Mouse (Mus musculus) thymus, postnatal 4 days (tissue): ENCODE measurements around the gene Psmd5.
A peak's percentile ranks its signal among the peaks of the same experiment; 100 is the strongest.

Source experiments
- DNase-seq: peaks from one replicate; pipeline ENCODE4 v3.0.0; 2021

The Psmd5 gene

DNA sequence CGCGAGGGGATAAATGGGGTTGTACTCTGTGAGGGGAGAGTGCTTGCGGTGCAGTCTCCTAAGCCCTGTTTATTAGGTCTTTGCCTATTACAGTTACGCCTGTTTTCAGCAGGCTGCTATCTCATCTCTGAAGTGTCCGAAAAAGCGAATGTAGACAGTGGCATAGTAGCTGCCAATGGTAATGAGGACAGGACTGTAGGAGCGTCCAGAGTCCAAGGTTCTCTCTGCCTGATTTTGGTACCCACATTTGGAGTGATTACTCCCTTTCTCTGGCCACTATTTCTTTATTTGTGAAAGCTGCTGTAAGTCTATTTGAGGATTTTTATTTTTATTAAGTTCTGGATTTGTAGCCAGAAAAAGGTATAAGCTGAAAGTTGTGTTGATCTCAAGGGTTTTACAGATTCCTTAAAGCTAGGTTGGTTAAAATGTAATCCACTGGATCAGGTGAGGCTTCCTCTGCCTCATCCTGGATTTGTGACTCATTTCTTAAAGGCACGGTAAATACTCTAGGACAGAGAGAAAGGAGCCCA, at the start of gene Psmd5:
Gene Psmd5 (minus strand): TSS at position 153 of the 530 bp plus-strand sequence.
- DNase-seq: no peak

DNA sequence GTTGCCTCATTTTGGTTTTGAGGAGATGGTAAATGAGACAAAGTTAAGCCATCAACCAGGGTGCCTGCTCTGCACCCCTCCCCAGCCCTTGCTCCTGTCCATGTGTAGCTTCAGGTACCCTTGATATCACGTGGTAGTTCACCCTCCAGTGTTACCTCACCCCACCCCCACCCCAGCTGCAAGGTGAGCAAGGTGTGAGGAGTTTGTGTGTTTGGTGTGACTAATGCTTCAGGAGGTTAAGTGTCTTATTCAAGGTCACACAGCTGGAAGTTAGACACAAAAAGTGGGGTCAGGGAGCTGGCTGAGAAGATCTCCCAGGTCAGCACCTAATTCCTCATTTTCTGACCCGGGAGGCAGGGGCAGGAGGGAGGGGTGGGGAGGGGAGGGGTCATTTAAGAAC, 48.0 kb upstream of the Psmd5 start:
- DNase-seq: no peak

DNA sequence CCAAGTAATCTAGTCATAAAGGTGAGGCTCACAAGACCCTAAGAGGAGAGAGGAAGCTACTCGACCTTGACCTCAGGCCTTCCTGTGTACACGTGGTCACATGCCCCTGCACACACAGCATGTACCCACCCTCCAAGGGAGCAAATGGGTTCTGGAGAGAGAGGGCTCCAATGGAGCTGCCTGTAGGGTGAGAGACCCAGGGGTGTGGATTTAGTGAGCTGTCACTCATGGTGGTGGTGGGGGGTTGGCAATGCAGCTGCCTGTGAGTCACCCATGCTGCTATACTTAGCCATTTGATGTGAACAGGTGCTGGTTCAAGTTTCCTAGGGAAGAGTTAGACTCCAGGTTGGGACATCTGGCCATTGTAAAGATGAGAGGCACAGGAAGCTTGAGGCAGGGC, 45.4 kb upstream of the Psmd5 start:
- DNase-seq: peak; percentile 66

DNA sequence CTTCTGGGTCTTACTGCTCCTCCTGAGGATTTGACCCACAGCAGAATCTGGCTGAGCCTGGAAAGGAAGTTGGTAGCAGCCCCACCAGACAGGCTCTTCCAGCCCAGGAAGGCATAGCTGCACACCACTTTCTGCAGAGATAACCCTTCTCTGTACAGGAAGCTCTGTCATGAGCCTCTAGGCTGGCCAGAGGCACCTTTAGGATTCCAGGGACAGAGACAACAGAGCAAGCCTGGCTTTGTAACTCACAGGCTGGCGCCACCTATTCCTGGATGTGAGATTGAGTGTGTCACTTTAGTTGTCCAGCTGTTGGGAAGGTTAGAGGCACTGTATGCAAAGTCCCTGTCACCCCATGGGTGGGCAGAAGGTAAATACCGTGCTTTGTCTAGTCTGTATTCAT, 40.3 kb upstream of the Psmd5 start:
- DNase-seq: peak; percentile 49

DNA sequence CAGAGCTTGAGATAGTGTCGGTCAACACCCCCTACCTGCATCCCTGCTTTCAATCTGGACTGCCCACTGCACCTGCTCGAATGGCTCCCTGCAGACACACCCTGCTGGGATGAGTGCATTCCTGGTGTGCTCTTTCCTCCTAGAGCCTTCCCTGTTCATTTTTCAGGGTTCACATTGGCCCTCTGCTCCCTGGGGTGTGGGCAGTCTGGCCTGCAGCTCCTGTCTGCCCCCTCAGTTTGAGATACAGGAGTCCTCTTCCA, 40.0 kb upstream of the Psmd5 start:
- no peak for DNase-seq

DNA sequence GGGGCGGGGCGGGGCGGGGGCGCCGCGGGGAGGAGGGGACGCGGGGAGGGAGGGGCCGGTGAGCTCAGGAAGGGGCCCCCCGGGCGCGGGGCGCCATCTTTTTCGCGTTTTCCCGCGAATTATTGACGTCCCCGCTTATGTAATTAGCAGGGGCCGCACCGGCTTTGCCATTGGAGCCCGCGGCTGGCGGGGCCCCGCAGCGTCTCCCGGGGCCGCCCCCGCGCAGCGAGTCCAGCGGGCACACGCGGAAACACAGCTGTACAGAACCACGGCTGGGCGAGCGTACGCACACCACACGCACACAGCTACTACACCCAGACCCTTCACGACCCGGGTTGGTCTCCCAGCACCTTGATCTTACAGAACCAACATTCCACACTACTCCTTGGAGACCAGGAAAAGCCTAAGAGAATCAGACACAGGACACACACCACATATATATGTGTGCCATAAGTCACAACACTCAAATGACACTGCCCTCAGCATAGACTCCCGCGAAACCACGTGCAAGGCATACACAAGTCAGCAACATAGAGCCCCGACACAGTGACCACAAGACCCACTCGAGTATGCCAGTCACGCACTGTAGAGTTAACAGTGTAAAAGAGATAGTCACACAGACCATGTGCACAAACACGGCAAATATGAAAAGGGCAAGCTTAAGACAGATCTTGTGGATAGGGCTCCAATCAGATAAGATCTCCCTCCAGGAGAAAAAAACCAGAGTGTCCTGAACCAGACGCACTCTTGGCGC, 39.5 kb upstream of the Psmd5 start:
- DNase-seq: peak; percentile 74

DNA sequence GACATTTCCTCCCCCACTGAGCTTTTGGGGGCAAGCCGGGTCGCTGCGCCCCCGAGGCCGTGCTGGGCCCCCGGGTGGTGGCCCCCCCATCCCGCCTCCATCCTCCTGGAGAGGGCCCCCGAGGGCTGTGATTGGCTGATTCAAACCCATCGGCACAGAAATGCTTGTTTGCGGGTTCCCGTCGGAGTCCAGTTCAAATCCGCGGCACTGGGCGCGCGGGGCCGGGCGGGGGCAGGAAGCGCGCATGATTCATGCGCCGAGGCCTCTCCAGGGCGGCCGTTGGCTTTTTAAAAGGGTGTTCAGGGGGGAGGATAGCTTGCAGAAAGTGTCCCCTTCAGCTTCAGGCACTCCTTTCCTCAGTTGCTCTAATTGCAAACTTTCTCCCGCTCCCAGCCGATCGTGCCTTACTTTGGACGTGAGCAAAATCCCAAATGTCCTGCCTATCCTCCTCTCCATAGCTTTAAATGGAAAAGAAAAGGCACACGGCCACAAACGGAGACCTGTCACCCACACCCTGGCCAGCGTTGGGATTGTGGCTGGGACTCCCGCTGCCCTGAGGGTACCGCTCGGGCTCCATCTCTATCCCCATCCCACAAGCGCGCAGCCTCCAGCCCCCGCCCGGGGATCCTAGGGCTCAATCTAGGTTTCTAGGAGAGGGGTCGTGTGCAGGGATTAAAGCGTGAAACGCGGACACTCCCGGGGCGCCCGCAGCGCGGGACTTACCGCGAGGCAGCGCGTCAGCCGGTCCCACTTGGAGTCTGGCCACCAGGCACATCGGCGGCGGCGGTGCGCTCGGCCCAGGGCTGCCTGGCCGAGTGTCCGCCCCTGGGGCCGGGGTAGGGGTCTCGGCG, 38.7 kb upstream of the Psmd5 start, which contains the start of gene Phf19:
Gene Phf19 (minus strand): TSS at position 809 of the 851 bp plus-strand sequence.
- peak; percentile 81 for DNase-seq

DNA sequence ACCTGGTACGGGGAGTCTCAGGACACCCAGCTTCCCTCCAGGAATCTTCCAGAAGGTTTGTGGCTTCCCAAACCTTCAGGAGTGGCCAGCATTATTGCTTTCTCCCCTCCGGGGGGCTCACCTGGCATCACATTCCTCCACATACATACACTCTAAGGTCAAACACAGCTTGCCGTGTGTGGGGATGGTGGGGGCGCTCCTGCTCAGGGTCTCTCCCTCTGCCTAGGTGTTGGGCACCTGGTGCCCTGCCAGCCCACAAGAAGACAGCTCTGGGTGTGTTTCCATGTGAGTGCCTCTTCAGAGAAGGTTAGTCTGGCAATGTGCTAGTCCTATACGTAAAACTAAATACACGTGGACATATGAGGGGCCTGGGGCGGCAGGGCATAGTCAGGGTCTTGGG, 37.8 kb upstream of the Psmd5 start:
- peak; percentile 73 for DNase-seq

DNA sequence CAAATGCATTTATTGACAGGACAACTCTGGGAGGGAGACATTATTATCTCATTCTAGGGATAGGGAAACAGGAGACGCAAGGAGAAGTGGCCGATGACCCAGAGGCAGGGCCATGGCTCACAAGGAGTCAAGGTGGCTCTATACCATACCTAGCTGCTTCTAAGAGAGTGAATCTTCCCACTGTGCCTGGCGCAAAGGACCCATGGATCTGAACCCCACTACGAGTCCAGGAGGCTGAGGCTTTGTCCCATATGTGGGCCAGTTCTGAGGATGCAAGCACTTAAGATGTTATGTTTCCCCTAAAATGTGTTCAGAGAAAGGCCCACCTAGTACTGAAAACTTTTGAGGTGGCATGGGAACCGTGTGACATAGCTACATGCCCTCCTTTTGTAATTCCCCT, 37.1 kb upstream of the Psmd5 start:
- no peak for DNase-seq

DNA sequence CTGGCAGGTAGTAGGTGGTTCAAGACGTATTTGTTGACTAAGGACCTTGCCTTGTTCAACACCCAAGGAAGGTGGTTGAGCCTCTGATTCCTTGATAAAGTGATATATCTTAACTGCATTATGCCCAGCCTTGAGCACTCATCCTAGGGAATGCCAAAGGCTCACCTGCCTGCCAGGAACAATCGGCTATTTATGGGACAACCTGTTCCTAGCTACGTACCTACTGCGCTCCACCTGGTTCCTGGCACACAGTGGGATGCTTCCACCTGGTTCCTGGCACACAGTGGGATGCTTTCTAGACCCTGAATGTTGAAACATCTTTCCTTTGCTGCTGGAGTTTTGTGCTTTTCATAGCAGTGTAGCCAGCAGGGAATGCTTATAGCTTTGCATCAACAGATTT, 35.0 kb upstream of the Psmd5 start:
- DNase-seq: no peak

DNA sequence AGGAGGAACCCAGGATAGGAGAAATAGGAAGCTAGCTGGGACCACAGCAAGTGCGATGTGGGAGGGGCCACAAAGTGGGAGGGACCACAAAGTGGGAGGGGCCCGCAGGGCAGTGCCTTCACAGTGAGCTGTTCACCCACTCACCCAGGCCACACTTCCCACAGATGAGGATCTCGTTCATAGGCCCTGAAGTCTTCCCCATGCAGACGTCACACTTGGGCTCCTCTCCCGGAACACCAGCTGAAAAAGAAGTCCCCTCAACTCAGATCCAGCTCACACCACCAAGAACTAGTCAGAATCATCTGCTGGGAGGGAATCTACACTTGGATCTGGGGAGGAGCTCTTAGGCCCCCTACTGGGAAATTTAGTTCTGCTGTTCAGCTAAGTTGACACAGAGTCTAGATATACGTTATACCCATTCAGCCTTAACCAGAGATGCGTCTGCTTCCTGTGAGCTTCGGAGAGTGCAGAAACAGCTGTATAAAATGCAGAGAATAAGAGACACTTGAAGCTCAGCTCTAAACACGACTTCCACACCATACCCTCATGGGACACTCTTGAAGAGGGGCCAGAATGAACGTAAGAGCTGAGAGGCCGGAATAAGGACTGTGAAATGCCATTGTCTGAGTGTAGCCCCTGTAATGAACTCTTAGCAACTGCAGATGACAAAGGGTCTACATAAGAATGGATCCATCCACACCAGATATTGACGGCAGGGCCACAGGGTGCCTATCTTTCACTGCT, 32.3 kb upstream of the Psmd5 start:
- peak; percentile 73 for DNase-seq

DNA sequence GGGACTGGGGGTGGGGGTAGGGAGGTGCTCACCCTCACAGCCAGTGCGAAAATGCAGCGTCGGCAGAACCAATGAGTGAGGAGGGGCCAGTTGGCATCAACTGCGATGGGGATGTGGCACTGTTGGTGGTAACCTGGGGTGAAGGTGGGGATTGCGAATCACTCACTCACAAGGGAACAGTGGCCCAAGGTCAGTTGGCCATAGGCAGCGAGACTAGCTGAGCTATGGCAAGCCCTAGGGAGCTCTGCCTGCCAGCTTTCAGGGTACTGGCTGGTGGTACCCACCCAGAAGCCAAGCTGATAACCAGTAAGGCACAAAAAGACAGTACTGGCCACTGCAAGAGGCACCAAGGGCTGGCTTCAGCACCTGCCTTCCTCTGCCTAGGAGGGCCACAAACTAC, 31.7 kb upstream of the Psmd5 start:
- DNase-seq: peak; percentile 23

DNA sequence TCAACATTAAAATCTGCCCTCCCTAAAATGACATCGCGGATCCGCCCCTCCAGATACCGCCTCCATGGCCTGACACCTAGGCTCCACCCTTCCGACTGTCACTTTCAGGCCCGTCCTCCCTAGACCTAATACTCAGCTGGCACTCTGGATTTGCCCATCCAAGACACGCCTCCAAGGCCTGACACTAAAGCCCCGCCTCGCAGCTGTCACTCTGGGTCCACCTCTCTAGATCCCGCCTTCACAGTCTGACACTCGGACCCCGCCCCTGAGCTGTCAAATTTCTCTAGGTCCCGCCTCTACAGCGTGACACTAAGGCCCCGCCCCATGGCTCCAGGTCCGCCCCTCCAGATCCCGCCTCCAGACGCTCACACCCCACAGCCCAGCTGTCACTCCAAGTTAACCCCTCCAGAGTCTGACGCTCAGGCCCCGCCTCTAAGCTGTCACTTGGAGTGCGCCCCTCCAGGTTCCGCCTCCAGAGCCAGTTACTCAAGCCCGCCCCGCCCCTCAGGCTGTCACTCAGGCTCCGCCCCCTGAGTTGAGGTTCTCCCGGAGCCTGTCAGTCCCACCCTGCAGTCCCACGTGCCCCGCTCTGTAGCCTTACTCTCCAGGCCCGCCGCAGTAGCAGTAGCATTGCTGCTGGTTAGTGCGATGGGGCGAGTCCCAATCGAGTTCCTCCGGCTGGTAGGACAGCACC, 30.2 kb upstream of the Psmd5 start:
- peak; percentile 99 for DNase-seq

DNA sequence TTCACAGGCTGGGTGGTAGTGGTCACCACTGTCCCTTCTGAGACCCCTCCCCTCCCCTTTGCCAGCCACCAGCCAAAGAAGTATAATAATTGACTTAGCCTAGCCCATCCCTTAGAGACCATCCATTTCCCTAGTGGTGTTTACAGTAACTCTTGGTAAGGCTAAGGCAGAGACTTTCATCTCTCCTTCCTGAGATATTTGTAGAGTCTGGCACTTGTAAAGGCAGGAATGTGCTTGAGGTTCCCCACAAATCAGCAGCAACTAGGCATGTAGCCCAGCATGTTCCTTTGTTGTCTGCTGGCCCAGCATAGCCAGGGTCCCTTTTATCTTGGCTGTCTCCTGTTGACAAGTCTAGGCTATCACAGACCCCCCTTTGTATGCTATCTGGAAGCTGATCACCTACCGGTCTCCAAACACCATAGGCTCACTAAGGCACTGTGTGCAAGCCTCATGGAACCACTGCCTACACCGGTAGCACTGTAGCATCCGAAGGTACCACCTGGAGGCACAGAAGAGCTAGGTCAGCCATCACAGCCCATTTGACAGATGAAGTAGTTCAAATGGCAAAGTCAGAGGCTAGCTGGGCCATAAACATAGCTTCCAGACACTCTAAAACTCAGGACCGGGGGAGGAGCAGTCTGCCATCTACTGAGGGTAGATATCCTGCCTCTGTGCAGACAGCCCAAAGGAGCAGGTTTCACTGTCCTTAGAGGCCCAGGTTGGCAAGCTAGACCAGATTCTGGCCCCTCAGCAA, 29.1 kb upstream of the Psmd5 start:
- peak; percentile 12 for DNase-seq

DNA sequence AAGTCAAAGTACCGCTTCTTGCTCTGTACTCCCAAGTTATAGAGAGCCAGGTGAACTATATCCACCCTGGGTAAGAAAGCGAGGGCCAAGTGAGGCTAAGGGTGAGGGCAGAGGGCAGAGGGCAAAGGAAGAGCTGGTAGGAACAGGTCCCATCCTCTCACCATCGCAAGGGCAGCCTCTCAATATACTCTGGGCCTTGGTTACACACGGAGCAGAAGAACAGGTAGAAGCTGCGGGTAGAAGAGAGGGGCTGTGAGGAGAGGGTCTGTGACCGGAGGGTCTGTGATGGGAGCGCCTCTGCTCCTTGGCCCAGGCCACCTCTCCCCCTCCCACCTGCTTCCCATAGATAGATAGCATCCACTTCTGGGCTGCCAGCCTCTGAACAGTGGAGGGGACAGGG, 28.4 kb upstream of the Psmd5 start:
- no peak for DNase-seq

DNA sequence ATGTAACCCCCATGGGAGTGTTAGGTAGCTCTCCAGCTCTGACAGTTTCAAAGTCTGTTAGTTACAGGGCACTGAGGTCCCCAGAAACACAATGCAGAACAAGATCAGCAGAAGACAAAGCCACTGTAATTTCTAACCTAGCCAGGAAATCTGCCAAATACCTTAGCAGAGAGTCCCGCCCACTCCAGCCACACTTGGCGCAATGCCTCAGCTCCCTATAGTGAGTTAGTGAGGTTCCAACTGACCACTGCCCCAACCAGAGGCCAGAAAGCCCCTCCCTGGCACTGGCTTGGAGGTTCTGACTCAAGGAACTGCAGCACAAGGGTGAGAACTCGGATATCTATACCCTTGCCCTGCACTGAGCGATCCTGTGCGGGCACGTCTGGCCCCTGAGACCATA, 28.0 kb upstream of the Psmd5 start:
- no peak for DNase-seq

DNA sequence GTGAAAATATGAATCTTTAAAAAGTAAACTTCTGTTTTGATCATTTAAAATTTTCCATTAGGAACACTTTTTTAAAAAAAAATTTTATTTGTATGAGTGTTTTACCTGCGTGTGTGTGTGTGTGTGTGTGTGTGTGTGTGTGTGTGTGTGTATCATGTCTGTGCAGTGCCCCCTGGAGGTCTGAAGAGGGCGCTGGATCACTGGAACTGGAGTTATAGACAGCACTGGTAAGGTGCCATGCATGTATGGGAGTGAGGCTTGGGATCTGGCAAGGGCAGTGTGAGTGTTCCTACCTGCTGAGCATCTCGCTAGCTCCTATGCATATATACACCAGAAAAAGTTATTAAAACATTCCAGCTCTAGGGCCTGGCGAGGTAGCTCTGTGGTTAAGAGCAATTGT, 27.0 kb upstream of the Psmd5 start:
- no peak for DNase-seq

DNA sequence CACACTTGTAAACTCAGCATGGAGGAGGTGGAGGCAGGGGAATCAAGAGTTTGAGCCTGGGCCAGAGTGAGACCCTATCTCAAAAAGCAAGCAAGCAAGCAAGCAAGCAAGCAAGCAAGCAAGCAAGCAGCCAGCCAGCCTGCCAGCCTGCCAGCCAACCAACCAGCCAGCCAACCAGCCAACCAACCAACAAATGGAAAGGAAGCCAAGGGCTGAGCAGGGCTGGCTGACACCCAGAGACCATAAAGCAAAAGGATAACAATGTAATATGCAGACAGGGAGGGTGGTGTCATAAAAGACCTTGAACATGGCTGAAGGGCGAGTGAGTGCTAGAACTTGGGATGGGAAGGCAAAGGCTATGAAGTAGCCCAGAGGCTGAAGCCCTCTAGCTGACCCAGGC, 25.6 kb upstream of the Psmd5 start:
- no peak for DNase-seq

DNA sequence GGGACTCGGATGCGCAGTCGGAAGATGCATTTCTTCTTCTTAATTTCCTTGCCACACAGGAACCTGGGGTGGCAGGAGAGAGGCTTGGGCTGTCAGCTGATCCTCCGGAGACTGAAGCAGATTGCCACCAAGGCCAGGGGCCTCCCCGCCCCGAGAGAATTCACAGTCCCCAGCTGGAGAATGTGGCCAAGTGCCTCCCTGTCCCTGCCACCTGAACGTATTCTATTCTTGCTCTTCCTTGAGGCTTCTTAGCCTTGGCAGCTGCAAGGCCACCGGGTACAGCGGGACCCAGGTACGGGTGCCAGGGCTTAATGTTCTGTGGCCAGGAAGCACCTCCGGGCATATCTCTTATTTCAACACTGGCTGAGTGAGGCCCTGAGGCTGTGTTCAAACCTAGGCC, 24.9 kb upstream of the Psmd5 start:
- DNase-seq: no peak

DNA sequence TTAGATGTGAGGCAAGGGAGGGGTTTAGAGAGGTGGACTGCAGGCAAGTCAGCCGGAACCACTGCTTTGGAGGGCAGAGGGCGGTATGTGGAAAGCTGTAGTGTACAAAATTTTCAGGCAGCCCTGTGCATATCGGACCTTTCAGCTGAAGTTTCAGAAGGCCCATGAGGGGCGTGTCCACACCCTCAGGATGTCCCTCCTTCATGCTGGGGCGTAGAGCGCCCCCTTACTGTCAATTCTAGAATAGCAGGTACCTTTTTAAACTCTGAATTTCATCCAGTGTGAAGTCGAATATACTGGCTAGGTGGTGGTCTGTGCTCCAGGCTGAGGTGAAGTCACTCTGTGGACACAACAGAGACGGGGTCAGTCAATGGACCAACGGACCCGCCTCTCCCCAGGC, 23.1 kb upstream of the Psmd5 start:
- peak; percentile 56 for DNase-seq

DNA sequence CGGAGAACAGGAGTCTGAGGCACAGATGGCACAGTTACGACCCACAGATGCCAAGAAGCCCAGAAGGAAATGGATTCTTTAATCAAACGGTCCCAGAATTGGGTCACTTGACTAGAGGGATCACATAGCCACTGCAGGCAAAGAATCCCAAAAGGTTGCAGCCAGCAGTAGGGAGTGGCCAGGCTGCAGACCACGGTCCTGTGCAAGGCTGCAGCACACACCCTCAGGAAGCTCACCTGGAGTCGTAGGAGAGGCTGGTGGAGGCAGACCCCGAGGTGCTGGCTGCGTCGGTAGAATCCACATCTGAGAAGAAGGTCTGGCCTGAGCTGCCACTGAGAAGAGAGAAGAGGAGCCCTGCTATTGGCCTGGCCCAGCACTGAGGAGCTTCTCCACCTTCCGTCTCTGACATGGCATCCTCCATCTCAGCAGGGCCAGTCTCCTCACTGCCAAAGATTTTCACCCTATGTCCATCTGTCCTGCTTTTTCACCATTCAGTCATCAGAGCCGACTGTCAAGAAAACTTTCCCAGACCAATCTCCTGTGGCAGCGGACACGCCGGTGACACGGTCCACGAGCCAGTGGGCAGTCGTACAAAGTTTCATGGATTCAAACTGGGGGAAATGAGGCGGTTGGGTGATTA, 22.2 kb upstream of the Psmd5 start:
- no peak for DNase-seq
